11 mouse cellular contexts compared by ENCODE assay signal in the genomic region with DNA sequence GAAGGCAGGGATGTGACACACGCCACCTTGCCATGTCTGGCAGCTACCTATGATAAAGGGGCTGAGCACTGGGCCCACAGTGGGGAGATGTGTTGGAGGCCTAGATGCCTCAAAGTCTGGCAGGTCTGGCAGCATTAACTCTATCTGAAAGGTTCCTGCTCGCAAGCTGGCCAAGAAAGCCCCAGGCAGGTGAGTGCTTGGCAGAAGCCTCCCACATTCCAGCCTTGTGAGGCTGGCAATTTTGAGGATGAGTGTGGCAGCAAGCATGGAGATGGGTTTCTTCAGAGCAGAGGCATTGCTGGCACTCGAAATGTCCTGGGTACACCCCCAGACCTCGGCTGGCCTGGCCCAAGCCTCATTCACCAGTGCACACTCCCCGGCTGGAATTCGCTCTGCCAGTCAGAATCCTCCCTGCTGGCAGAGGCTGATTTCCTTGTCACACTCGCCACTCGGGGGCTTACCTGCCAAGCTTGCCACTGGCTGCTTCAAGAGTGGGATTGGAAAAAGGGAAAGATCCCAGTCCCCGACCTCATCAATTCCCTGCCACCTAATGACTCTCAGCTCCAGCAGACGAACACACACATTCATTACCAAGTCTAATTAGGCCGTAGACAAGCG. TPM values are rescaled to one million over a fixed set of nuclear protein-coding genes. Genes with fewer than 3 reads are reported as not detected.
DNase-seq lines count a peak whose midpoint lies in the region; ATAC-seq and TF ChIP-seq lines count a peak whose summit lies in the region.
"Had no signal": no experiment of that assay in that cellular context is flagged by ENCODE, and none has a peak within 500 bp of the region (broad histone marks: within the 10 kb centered on the region; RNA-seq: fewer than 3 reads in every experiment).

No protein-coding gene starts in this region.

- H3K4me3 ChIP-seq in hindbrain, embryonic 13.5 days = no peak overlapping the region
- no peak overlapping the region for H3K4me3 ChIP-seq in hindbrain, embryonic 11.5 days (ENCODE audit: low read depth, low read length)
- no peak overlapping the region for H3K4me3 ChIP-seq in midbrain, embryonic 15.5 days
- H3K4me3 ChIP-seq in intestine, postnatal 0 days (ENCODE audit: low read depth, low read length) = no peak overlapping the region
- H3K4me3 ChIP-seq: embryonic facial prominence, embryonic 10.5 days had no signal

- no peak for DNase-seq in hindbrain, embryonic 11.5 days (ENCODE audit: low spot score)
- peak; percentile 62 for DNase-seq in brain, adult 2 months (ENCODE audit: low read depth, low spot score)
- peak; percentile 65 for DNase-seq in cerebellum, adult 9-11 months
- DNase-seq in adrenal gland, postnatal 36 days = no peak
- no peak for DNase-seq in retina, embryonic 14.5 days (ENCODE audit: low spot score)
- DNase-seq: thymus, postnatal 14 days had no signal

- no peak overlapping the region for H3K4me2 ChIP-seq in hindbrain, embryonic 13.5 days
- H3K4me2 ChIP-seq in hindbrain, embryonic 11.5 days (replicated peaks; ENCODE audit: low read depth, low read length) = no peak overlapping the region
- no peak overlapping the region for H3K4me2 ChIP-seq in midbrain, embryonic 15.5 days
- H3K4me2 ChIP-seq in intestine, postnatal 0 days (replicated peaks; ENCODE audit: low read depth) = no peak overlapping the region

- H3K27ac ChIP-seq in hindbrain, embryonic 13.5 days = peak overlapping the region; percentile 88
- no peak overlapping the region for H3K27ac ChIP-seq in hindbrain, embryonic 11.5 days (ENCODE audit: low read depth, low read length)
- H3K27ac ChIP-seq in midbrain, embryonic 15.5 days = peak overlapping the region; percentile 71
- no peak overlapping the region for H3K27ac ChIP-seq in intestine, postnatal 0 days (ENCODE audit: low read depth, low read length)
- H3K27ac ChIP-seq: embryonic facial prominence, embryonic 10.5 days; liver, embryonic 14.5 days had no signal

- 51% methylated on average over 12 of the region's 12 CpGs for WGBS in hindbrain, embryonic 13.5 days
- WGBS in hindbrain, embryonic 11.5 days = 60% methylated on average over 12 of the region's 12 CpGs
- 45% methylated on average over 12 of the region's 12 CpGs for WGBS in midbrain, embryonic 15.5 days
- 80% methylated on average over 12 of the region's 12 CpGs for WGBS in intestine, postnatal 0 days

- H3K4me1 ChIP-seq in hindbrain, embryonic 13.5 days (replicated peaks) = peaks cover 40% of the 10 kb centered on the region
- H3K4me1 ChIP-seq in hindbrain, embryonic 11.5 days (replicated peaks; ENCODE audit: control insufficient read depth, insufficient read depth, low read length) = peaks cover 4% of the 10 kb centered on the region
- H3K4me1 ChIP-seq in midbrain, embryonic 15.5 days = peaks cover 18% of the 10 kb centered on the region
- H3K4me1 ChIP-seq in intestine, postnatal 0 days (replicated peaks; ENCODE audit: control insufficient read depth, insufficient read depth, low read length) = no peaks in the 10 kb centered on the region

- no peaks in the 10 kb centered on the region for H3K9me3 ChIP-seq in hindbrain, embryonic 13.5 days
- H3K9me3 ChIP-seq in hindbrain, embryonic 11.5 days (ENCODE audit: control insufficient read depth, low read length) = no peaks in the 10 kb centered on the region
- H3K9me3 ChIP-seq in midbrain, embryonic 15.5 days = no peaks in the 10 kb centered on the region
- H3K9me3 ChIP-seq in intestine, postnatal 0 days (ENCODE audit: control insufficient read depth) = no peaks in the 10 kb centered on the region
- H3K9me3 ChIP-seq: embryonic facial prominence, embryonic 10.5 days had no signal

- no peaks in the 10 kb centered on the region for H3K36me3 ChIP-seq in hindbrain, embryonic 13.5 days
- no peaks in the 10 kb centered on the region for H3K36me3 ChIP-seq in hindbrain, embryonic 11.5 days (ENCODE audit: control insufficient read depth, insufficient read depth, low read length)
- H3K36me3 ChIP-seq in midbrain, embryonic 15.5 days (replicated peaks) = no peaks in the 10 kb centered on the region
- no peaks in the 10 kb centered on the region for H3K36me3 ChIP-seq in intestine, postnatal 0 days (ENCODE audit: control insufficient read depth, insufficient read depth)
- H3K36me3 ChIP-seq: embryonic facial prominence, embryonic 10.5 days had no signal

- peaks cover 29% of the 10 kb centered on the region for H3K27me3 ChIP-seq in hindbrain, embryonic 13.5 days
- peaks cover 17% of the 10 kb centered on the region for H3K27me3 ChIP-seq in hindbrain, embryonic 11.5 days (ENCODE audit: control insufficient read depth, insufficient read depth, low read length)
- peaks cover 21% of the 10 kb centered on the region; the same call in 1 of the 2 replicates for H3K27me3 ChIP-seq in midbrain, embryonic 15.5 days (replicated peaks)
- peaks cover 24% of the 10 kb centered on the region for H3K27me3 ChIP-seq in intestine, postnatal 0 days (replicated peaks; ENCODE audit: control insufficient read depth, insufficient read depth, low read length)

- ATAC-seq in hindbrain, embryonic 13.5 days (ENCODE audit: low FRiP score) = peak; percentile 29; the same call in 1 of the 2 replicates
- no peak for ATAC-seq in hindbrain, embryonic 11.5 days (ENCODE audit: low FRiP score)
- no peak for ATAC-seq in midbrain, embryonic 15.5 days (replicated peaks)
- no peak for ATAC-seq in intestine, postnatal 0 days

- peak overlapping the region; percentile 49; the same call in 1 of the 2 replicates for H3K9ac ChIP-seq in hindbrain, embryonic 13.5 days
- H3K9ac ChIP-seq in hindbrain, embryonic 11.5 days (ENCODE audit: low read depth, low read length) = no peak overlapping the region
- H3K9ac ChIP-seq in midbrain, embryonic 15.5 days = peak overlapping the region; percentile 11; the same call in 1 of the 2 replicates
- no peak overlapping the region for H3K9ac ChIP-seq in intestine, postnatal 0 days (ENCODE audit: low read depth, low read length)
- H3K9ac ChIP-seq: liver, embryonic 14.5 days had no signal

- TF ChIP-seq CTCF in intestine, postnatal 0 days (IDR thresholded peaks at IDR 0.05; ENCODE audit: low read depth) = no peak

RNA-seq across cellular contexts. Expression of a gene that starts 5.4 kb away (rescaled TPM):
- polyA plus RNA-seq in hindbrain, embryonic 13.5 days (2015; fragmentation: Nextera tagmentation; extraction: Ambion mirVana) = 2.6 TPM in 2 replicates
- 1.1 and 1.5 TPM in 2 replicates for polyA plus RNA-seq in hindbrain, embryonic 11.5 days (2014; fragmentation: Nextera tagmentation; extraction: Ambion mirVana)
- 3.2 and 3.6 TPM in 2 replicates for polyA plus RNA-seq in midbrain, embryonic 15.5 days (2015; fragmentation: Nextera tagmentation; extraction: Ambion mirVana)
- 10 to 100 TPM; 13.4 to 14.1 TPM for total RNA-seq in adrenal gland, postnatal 36 days (2021)
- 5.8 and 6.4 TPM in 2 replicates for polyA plus RNA-seq in intestine, postnatal 0 days (2015; fragmentation: Nextera tagmentation; extraction: Ambion mirVana)

RNA-seq across cellular contexts. Expression of a gene that starts 39.7 kb away (rescaled TPM):
- 0.66 and 0.92 TPM in 2 replicates for polyA plus RNA-seq in hindbrain, embryonic 13.5 days (2015; fragmentation: Nextera tagmentation; extraction: Ambion mirVana)
- polyA plus RNA-seq in hindbrain, embryonic 11.5 days (2014; fragmentation: Nextera tagmentation; extraction: Ambion mirVana) = 0.49 and 0.66 TPM in 2 replicates
- 0.83 and 0.92 TPM in 2 replicates for polyA plus RNA-seq in midbrain, embryonic 15.5 days (2015; fragmentation: Nextera tagmentation; extraction: Ambion mirVana)
- 10 to 100 TPM in 1 of 2 experiments, 1 to 10 TPM in 1; 6.6 to 20.5 TPM for total RNA-seq in adrenal gland, postnatal 36 days (2021)
- polyA plus RNA-seq in intestine, postnatal 0 days (2015; fragmentation: Nextera tagmentation; extraction: Ambion mirVana) = 8.3 and 10.3 TPM in 2 replicates

Comparison
In these comparisons a context has a peak if more than half of its experiments do, and no peak if none do; other contexts are left out.
1. H3K27ac ChIP-seq: peak in hindbrain, embryonic 13.5 days (single experiment) and midbrain, embryonic 15.5 days (single experiment); none in hindbrain, embryonic 11.5 days (single experiment) and intestine, postnatal 0 days (single experiment).
2. H3K9ac ChIP-seq: peak in hindbrain, embryonic 13.5 days (single experiment) and midbrain, embryonic 15.5 days (single experiment); none in hindbrain, embryonic 11.5 days (single experiment) and intestine, postnatal 0 days (single experiment).
3. DNase-seq: peak in brain, adult 2 months (single experiment) and cerebellum, adult 9-11 months (single experiment); none in hindbrain, embryonic 11.5 days (single experiment), adrenal gland, postnatal 36 days (0 of 2) and retina, embryonic 14.5 days (single experiment).